Mouse (Mus musculus): ENCODE measurements around the gene Polr3b. TPM values are rescaled to one million over a fixed set of nuclear protein-coding genes. Genes with fewer than 3 reads are reported as not detected.

Gene Polr3b
- polyA plus RNA-seq, 1 experiment = 8.3 TPM

- DNase-seq (ENCODE audit: extremely low spot score in 1 of 2, low spot score in 1 of 2) = no peak
These were observed 83.1 kb downstream of the Polr3b start for GRCm38 (mm10) chr10:84705234-84705633.

DNA sequence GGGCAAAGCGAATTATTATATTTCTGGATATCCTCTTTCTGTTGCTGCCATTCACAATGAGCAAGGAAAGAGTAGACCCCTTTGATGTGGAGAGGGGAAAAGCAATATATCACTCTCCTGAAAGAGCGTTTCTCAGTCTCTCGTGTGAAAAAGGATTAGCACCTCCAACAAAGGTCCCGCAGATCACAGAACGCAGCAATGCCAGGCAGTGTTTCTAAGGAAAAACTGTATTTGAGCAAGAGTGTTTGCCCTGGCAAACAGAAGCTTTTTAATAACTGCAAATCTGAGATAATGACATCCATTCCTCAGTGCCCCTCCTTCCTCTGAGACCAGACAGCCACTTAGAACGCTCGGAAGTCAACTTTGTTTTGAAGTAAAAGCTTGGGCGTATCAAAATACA lies 84.5 kb downstream of the Polr3b start:
- DNase-seq (ENCODE audit: extremely low spot score in 1 of 2, low spot score in 1 of 2) = no peak

GRCm38 (mm10) chr10:84707226-84707625 lies 85.1 kb downstream of the Polr3b start:
- no peak for DNase-seq (ENCODE audit: extremely low spot score in 1 of 2, low spot score in 1 of 2)

- DNase-seq (ENCODE audit: extremely low spot score in 1 of 2, low spot score in 1 of 2) = no peak
These were observed 85.8 kb downstream of the Polr3b start for GRCm38 (mm10) chr10:84707752-84708530.

- no peak for DNase-seq (ENCODE audit: extremely low spot score in 1 of 2, low spot score in 1 of 2)
These were observed 88.1 kb downstream of the Polr3b start for GRCm38 (mm10) chr10:84710192-84710591.

DNA sequence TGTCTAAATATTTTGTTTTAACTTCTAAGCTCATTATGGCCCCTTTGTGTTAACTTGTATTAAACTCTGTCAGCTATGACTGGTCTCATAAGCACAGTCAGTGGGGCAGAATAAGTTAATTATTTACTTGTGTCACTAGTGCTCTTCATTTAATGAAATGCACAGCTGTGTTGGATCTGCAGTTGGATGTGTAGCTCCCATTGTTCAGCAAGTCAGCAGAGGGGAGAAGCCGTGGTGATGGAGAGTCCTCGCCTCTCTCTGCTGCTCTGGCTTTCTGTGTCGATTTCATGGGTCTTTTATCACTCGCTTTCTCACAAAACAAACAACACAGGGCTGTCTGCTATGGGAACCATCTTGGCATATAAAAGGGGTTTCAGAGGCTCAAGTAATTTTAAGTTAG lies 88.7 kb downstream of the Polr3b start:
- no peak for DNase-seq (ENCODE audit: extremely low spot score in 1 of 2, low spot score in 1 of 2)

DNA sequence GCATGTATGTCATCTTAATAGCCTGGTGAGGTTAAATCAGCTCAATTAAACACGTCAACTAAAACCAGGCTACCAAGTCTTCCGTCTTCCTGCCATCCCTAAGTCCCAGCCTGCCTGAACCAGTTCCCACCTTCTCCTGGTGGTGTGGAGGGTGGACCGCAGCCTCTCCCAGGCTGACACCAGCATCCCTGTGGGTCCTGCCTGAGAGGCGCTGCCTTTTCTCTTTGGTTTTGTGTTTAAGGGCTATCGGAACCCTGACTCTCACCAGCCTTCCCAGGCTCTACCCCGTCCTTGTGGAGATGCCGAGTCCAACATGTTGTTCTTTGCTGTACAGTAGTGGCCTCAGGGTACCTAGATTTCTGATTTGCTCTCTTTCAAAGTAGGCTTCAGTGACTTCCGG lies 89.4 kb downstream of the Polr3b start:
- DNase-seq (ENCODE audit: extremely low spot score in 1 of 2, low spot score in 1 of 2) = no peak

- DNase-seq (ENCODE audit: extremely low spot score in 1 of 2, low spot score in 1 of 2) = peak in 1 of 2 experiments; percentile 21
These were observed 89.8 kb downstream of the Polr3b start for GRCm38 (mm10) chr10:84711940-84712339.

- no peak for DNase-seq (ENCODE audit: extremely low spot score in 1 of 2, low spot score in 1 of 2)
These were observed 90.4 kb downstream of the Polr3b start for GRCm38 (mm10) chr10:84712532-84712931.

DNA sequence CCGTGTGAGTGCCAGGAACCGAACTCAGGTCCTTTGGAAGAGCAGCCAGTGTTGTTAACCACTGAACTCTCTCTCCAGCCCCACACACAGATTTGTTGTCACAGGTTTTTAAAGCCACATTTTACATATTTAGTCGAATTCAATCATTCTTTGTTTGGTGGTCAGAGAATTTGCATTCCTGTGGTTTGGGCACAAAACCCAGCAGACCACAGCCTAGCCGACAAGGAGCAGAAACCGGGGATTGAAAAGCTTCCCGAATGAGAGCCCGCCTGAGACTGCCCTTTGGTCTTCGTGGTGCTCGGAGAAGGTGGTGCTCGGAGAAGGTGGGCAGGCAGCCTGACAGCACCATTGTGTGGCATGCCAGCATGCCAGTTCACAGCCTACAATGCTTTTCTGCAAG lies 91.0 kb downstream of the Polr3b start:
- DNase-seq (ENCODE audit: extremely low spot score in 1 of 2, low spot score in 1 of 2) = no peak

DNA sequence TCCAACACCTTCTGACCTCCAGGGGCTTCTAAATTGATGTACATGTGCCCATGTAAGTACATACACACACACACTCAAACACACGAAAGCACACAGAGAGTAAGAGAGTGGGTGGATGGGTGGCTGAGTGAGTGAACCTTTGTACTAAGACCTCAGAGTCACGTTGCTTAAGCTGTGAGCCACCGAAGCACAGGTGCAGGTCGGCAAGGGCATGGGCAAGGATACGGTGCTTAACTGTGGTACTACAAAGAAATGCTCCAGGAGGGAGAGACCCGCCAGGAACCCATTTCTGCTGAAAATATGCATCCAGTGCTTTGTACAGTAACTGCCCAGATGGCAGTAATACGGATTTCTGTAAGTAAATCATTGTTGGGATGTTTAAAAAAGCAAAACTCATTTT lies 93.5 kb downstream of the Polr3b start:
- DNase-seq (ENCODE audit: extremely low spot score in 1 of 2, low spot score in 1 of 2) = no peak

DNA sequence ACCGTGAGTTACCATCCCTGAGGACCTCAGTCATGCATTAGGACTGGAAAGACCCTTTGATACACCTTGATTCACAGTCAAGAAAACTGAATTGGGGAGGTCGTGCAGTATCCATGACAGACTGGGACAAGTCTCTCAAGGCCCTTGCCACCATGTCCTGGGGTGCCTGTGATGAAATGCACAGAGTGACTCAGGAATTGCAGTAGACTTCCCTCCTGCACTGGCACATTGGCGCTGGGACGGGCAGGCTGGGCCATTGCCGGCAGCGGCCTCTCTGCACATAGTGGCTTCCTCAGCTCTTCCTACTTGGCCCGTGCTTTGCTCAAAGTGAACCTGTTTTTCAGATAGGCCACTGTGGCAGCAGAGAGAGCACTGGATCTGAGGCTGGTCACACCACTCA lies 94.5 kb downstream of the Polr3b start:
- no peak for DNase-seq (ENCODE audit: extremely low spot score in 1 of 2, low spot score in 1 of 2)

DNA sequence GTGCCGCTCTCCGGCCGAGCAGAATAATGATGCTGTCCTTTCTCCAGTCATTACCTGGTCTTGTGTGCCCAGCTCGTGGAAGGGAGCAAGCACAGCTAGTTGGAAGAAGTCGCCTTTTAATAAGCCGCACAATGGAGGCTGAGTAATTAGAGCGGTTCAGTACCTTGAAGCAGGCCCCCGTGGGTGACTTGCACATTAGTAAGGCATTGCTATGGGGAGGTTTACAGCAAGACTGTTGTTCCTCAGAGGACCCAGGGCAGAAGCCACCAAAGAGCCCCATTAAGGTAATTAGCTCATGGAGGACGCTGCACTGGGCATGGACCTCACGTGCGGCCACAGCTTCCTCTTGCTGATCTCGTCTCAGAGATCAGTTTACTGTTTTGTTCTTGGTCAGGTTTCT lies 100.6 kb downstream of the Polr3b start:
- no peak for DNase-seq (ENCODE audit: extremely low spot score in 1 of 2, low spot score in 1 of 2)

DNA sequence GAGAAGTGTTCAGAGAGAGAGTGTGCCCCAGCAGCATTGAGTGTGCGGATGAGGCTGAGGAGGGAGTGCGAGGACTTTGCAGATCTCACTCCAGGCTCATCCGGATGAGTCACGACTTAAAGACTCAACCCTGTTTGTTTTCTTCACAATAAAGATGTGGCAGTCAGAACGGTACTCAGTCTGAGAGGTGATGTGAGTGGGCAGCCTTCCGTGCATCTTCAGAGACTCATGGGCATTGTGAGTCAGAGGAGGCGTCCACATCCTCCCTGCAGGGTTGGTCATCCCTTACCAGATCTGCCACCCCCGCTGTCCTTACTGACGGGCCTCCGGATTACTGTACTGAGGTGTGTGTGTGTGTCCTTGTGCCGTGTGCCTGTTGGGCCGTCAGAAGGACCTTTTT lies 104.9 kb downstream of the Polr3b start:
- DNase-seq (ENCODE audit: extremely low spot score in 1 of 2, low spot score in 1 of 2) = peak in 1 of 2 experiments; percentile 47

DNA sequence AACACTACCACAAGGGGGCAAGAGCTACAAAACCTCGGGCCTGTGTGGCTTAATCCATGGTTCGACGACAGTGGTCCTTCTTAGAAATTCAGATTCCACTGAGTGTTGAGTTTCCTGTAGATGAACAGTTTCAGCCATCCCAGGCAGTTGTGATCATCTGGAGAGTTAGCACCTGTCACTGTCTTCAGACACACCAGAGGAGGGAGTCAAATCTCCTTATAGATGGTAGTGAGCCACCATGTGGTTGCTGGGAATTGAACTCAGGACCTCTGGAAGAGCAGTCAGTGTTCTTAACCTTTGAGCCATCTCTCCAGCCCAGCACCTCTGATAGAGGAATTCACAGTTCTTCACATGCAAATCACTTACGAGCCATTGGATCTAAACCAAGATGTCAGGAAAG lies 105.7 kb downstream of the Polr3b start:
- DNase-seq (ENCODE audit: extremely low spot score in 1 of 2, low spot score in 1 of 2) = no peak

DNA sequence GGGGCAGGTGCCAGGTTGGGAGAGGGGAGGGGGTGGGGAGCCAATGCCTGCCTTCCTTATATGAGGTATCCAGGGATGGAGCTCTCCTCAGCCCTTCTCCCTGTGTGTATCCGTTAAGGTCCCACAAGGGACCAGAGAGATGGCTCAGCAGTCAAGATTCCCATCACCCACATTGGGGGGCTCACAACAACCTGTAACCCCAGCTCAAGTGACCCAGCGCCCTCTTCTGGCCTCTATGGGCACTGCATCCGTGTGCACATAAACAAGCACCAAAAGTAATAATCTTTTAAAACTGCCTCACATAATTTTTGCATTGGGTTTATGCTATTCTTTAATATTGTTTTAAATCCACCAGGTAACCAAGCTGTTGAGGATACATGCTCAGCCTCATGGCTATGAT lies 108.0 kb downstream of the Polr3b start:
- DNase-seq (ENCODE audit: extremely low spot score in 1 of 2, low spot score in 1 of 2) = no peak

- DNase-seq (ENCODE audit: extremely low spot score in 1 of 2, low spot score in 1 of 2) = no peak
These were observed 108.9 kb downstream of the Polr3b start for GRCm38 (mm10) chr10:84730956-84731355.

GRCm38 (mm10) chr10:84733511-84733910 lies 111.4 kb downstream of the Polr3b start:
- no peak for DNase-seq (ENCODE audit: extremely low spot score in 1 of 2, low spot score in 1 of 2)

DNA sequence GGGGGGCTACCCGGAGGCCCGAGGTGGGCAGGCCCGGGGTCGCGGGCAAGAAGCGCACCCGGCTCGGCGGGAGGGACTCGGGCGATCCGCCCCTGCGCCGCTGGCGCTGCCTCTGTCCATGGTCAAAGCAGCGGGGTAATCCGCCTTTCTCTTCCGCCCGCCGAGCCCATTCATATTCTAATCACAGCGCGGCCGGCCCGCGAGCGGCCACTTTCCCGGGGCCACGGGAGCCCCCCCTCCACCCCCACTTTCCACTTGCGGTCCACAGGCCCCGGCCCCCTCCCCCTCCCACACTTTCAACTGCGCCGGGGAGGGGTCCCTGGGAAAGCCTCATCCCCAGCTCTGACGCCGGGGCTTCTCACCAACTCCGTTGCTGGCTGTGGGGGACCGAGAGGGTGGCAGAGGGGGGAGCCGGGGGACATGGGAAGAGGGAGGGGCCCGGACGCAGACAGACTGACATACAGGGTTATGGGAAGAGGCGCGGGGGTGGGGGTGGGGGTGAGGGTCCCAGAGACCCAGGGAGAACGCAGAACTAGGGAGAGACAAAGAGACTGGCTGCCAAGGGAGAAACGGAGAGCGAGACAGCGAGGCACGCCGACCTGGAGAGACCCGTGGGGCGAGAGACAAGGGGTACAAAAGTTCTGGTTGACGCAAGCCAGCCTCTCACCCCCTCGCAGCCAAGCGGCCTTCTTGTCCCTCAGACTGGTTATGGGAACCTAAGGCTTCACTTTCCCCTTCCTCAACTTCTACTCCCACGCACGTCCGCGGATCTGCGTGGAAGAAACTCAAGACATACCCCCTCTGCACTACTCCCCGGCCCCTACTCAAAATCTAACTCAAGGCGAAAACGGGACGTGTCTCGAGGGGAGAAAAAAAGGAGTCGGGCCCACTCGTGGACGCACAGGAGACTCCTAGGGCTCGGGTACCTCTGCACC lies 133.0 kb downstream of the Polr3b start:
- DNase-seq (ENCODE audit: extremely low spot score in 1 of 2, low spot score in 1 of 2) = no peak

- no peak for DNase-seq (ENCODE audit: extremely low spot score in 1 of 2, low spot score in 1 of 2)
These were observed 133.7 kb downstream of the Polr3b start, which contains the start of gene Rfx4 for GRCm38 (mm10) chr10:84755786-84756203. Rfx4 (plus strand) TSS chr10:84756062.

- DNase-seq (ENCODE audit: extremely low spot score in 1 of 2, low spot score in 1 of 2) = no peak
These were observed 134.5 kb downstream of the Polr3b start for GRCm38 (mm10) chr10:84756435-84757095.
